Mouse (Mus musculus): ENCODE data around the gene Llgl2.

DNA sequence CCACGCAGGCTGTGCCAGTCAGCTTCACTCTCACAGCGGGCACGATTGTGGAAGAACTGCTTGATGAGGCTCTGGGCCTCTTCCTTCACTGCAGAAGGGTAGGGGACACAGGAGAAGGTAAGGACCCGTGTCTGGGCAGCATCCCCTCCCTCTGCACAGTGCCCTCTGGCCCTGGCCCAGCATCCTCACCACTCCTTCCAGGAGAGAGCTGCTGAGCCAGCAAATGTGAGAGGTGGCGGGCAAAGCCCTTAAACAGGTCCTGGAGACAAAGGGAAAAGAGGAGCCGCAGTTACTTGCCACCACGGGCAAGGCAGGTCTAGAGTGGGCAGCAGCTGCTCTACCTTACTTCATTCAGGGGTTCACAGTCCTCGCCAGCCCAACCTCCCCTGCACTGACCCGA is 69.2 kb downstream of the Llgl2 start:
- TF ChIP-seq CTCF (IDR thresholded peaks at IDR 0.05) (no peak), POLR2A (IDR thresholded peaks at IDR 0.05; ENCODE audit: insufficient read depth, low read depth, low read length) (no peak), EP300 (IDR thresholded peaks at IDR 0.05; ENCODE audit: insufficient read depth, low read depth, low read length) (no peak)
